Mouse (Mus musculus): ENCODE measurements at regions not wholly inside any gene's neighbourhood (a gene's known extent, or its start where the extent isn't known, plus 50 kb on each side); places are given as distances from the start of the nearest gene placed in this dataset.

DNA sequence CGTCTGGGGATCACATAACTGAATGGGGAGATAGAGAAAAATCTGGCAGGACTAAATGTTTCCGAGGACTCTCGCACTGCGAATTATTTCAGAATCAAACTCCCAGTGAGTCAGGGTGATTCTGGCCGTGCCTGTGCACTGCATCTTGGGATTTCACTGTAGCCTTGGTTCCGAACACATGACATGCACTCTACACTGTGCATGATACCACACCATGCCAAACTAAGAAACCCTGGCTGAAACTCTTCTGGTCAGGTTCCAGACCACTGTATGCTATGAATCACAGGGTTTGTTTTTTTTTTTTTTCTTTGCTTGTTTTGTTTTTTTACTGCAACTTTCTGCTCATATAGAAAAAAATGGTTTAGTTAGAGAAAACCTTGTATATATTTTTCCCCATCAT, 79.7 kb upstream of the Runx1 start:
- no peak for TF ChIP-seq CTCF (IDR thresholded peaks at IDR 0.05; ENCODE audit: control insufficient read depth, insufficient read depth, insufficient replicate concordance, low read depth, low read length)
- no peak for TF ChIP-seq POLR2A (IDR thresholded peaks at IDR 0.05; ENCODE audit: control insufficient read depth, low read depth, low read length)
